Mouse (Mus musculus) liver, embryonic 15.5 days (tissue): Measurements from ENCODE around the gene Gli2. TPM values are rescaled to one million over a fixed set of nuclear protein-coding genes. Genes with fewer than 3 reads are reported as not detected.

ENCODE experiments used
- ATAC-seq: fragments of 200-750 bp; cut with Nextera tagmentation; 2 replicates; pipeline ENCODE4 v1.8.0; 2017; ENCODE audit warnings: moderate number of reproducible peaks, mild to moderate bottlenecking, moderate library complexity; ENCODE audit not compliant: insufficient read depth
- H3K27ac ChIP-seq: fragments of 300-500 bp; sonication (generic); replicated peaks from 2 replicates; pipeline ENCODE4 v1.5.1; 2015; ENCODE audit warnings: mild to moderate bottlenecking, inconsistent platforms
- H3K27me3 ChIP-seq: fragments of 300-500 bp; sonication (generic); 2 replicates; pipeline ENCODE4 v1.6.1; 2015; ENCODE audit warnings: mild to moderate bottlenecking, inconsistent platforms
- H3K36me3 ChIP-seq: fragments of 300-500 bp; sonication (generic); replicated peaks from 2 replicates; pipeline ENCODE4 v1.6.1; 2015; ENCODE audit warnings: moderate library complexity, mild to moderate bottlenecking, inconsistent platforms
- H3K4me1 ChIP-seq: fragments of 300-500 bp; sonication (generic); replicated peaks from 2 replicates; pipeline ENCODE4 v1.6.1; 2015; ENCODE audit warnings: inconsistent platforms
- H3K4me2 ChIP-seq: fragments of 300-500 bp; sonication (generic); 2 replicates; pipeline ENCODE4 v1.6.1; 2015; ENCODE audit warnings: moderate library complexity, mild to moderate bottlenecking, inconsistent platforms
- H3K4me3 ChIP-seq: fragments of 300-500 bp; sonication (generic); replicated peaks from 2 replicates; pipeline ENCODE4 v1.5.1; 2015; ENCODE audit warnings: mild to moderate bottlenecking, inconsistent platforms
- H3K9ac ChIP-seq: fragments of 300-500 bp; sonication (generic); 2 replicates; pipeline ENCODE4 v1.6.1; 2015; ENCODE audit warnings: moderate library complexity, mild to moderate bottlenecking, inconsistent platforms
- H3K9me3 ChIP-seq: fragments of 300-500 bp; sonication (generic); replicated peaks from 2 replicates; pipeline ENCODE4 v1.6.1; 2016; ENCODE audit warnings: inconsistent platforms
- WGBS: fragments of 180-500 bp; shearing (Covaris S2); methylation state at CpG from one replicate; pipeline ENCODE4 v1.1.7; 2015; ENCODE audit warnings: mixed read lengths; ENCODE audit not compliant: insufficient replicate concordance; 5-methylcytosine and 5-hydroxymethylcytosine counted together
- polyA plus RNA-seq: library from polyadenylated mRNA; unstranded; fragments of >200 nt; fragmentation: Nextera tagmentation; extraction: Ambion mirVana; gene quantifications from 2 replicates; pipeline ENCODE4 v1.2.1, GENCODE M21; 2015

Gene Gli2
- polyA plus RNA-seq, 1 experiment from 2014 or later: 0.35 TPM

DNA sequence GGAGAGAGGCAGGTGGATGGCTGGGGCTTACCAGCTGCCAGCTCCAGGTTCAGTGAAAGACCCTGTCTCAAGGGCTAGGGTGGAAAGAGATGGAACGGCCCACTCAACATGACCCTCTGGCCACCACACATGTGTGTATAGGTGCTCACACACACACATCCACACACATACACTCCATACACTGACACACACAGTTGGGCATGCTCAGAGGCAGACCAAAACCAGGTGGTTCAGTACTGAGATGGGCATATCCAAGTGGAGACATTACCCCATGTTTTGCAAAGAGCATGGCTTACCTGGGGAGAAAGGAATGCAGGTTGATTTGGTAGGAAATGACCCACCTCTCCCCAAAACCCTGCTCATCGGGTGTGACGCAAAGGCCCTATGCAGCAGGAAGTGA lies 228.4 kb downstream of the Gli2 start:
- H3K4me2 ChIP-seq: no peak overlapping the region
- H3K9me3 ChIP-seq: no peaks in the 10 kb centered on the region
- no peaks in the 10 kb centered on the region for H3K27me3 ChIP-seq
- WGBS: 57% methylated on average over 3 of the region's 3 CpGs
- H3K36me3 ChIP-seq: no peaks in the 10 kb centered on the region
- ATAC-seq: no peak
- H3K4me1 ChIP-seq: no peaks in the 10 kb centered on the region
- H3K4me3 ChIP-seq: no peak overlapping the region
- no peak overlapping the region for H3K9ac ChIP-seq
- H3K27ac ChIP-seq: no peak overlapping the region

DNA sequence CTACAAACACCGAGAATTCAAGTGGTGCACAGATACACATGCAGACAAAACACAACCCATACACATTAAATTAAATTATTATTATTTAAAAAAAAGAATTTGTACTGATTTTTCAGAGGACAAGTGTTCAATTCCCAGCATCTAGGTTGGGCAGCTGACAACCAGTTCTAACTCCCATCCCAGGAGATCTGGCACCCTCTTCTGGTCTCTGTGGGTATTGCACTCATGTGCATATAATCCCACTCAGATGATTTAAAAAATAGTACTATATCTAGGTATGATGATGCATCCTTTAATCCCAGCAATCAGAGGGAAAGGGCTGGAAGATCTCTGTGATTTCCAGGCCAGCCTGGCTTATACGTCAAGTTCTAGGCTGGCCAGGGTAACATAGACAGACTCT lies 231.2 kb downstream of the Gli2 start:
- no peaks in the 10 kb centered on the region for H3K27me3 ChIP-seq
- H3K4me1 ChIP-seq: no peaks in the 10 kb centered on the region
- no peak overlapping the region for H3K9ac ChIP-seq
- no peaks in the 10 kb centered on the region for H3K36me3 ChIP-seq
- 75% methylated on average over 2 of the region's 2 CpGs for WGBS
- H3K27ac ChIP-seq: no peak overlapping the region
- H3K4me3 ChIP-seq: no peak overlapping the region
- H3K9me3 ChIP-seq: no peaks in the 10 kb centered on the region
- ATAC-seq: no peak
- H3K4me2 ChIP-seq: no peak overlapping the region

DNA sequence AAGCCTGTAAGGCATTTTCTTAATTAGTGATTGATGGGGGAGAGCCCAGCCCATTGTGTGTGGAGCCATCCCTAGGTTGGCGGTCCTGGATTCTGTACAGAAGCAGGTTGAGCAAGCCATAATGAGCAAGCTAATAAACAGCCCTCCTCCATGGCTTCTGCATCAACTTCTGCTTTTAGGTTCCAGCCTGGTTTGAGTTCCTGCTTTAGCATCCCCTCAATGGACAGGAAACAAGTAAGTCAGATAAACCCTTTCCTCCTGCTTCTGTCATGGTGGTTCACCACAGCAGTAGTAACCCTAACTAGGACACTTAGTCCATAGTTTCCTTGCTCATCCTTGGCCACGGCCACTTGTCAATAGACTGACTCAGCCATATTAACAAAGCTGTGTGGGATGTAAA lies 238.4 kb downstream of the Gli2 start:
- H3K27me3 ChIP-seq: no peaks in the 10 kb centered on the region
- H3K9me3 ChIP-seq: no peaks in the 10 kb centered on the region
- no peaks in the 10 kb centered on the region for H3K36me3 ChIP-seq
- no peak overlapping the region for H3K4me3 ChIP-seq
- no peak overlapping the region for H3K27ac ChIP-seq
- ATAC-seq: no peak
- H3K4me2 ChIP-seq: no peak overlapping the region
- no peak overlapping the region for H3K9ac ChIP-seq
- H3K4me1 ChIP-seq: no peaks in the 10 kb centered on the region
- 36% methylated on average over 2 of the region's 2 CpGs for WGBS

DNA sequence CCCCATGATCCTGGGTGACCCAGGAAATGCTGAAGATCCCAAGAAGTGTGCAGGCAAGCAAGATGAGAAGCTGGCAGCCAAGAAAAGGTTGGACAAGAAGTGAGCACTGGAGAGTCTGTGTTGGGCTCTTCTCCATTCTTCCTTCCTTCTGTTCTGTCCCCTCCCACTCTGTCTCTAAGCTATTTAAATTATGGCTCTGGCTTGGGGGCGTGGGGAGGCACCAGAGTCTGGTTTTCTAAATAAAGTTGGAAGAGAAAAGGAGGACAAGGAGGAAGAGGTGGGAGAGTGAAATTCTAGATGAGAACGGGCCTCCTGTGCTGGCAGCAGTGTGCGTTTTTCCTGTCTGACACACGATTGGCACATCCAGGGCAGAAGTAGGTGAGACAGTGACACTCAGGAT lies 243.1 kb downstream of the Gli2 start:
- H3K36me3 ChIP-seq: no peaks in the 10 kb centered on the region
- H3K4me2 ChIP-seq: no peak overlapping the region
- no peak overlapping the region for H3K4me3 ChIP-seq
- no peaks in the 10 kb centered on the region for H3K4me1 ChIP-seq
- no peaks in the 10 kb centered on the region for H3K27me3 ChIP-seq
- 46% methylated on average over 4 of the region's 4 CpGs for WGBS
- H3K27ac ChIP-seq: no peak overlapping the region
- no peaks in the 10 kb centered on the region for H3K9me3 ChIP-seq
- no peak overlapping the region for H3K9ac ChIP-seq
- no peak for ATAC-seq

DNA sequence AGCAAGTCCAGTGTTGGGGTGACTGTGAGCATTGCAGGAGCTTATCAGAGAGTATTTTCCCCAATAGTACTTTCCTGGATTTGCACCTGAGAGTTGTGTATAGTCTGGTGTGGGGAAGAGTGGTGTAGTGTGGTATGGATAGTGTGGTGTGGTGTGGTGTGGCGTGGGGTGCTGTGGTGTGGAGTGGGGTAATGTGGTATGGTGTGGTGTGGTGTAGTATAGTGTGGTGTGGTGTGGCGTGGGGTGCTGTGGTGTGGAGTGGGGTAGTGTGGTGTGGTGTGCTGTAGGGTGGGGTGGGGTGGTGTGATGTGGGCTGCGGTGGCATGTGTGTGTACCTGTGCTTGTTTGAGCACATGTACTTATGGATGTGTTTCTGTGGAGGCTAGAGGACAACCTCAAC lies 246.7 kb downstream of the Gli2 start:
- H3K27ac ChIP-seq: no peak overlapping the region
- H3K36me3 ChIP-seq: no peaks in the 10 kb centered on the region
- H3K4me2 ChIP-seq: no peak overlapping the region
- no peak for ATAC-seq
- H3K4me1 ChIP-seq: no peaks in the 10 kb centered on the region
- no peaks in the 10 kb centered on the region for H3K27me3 ChIP-seq
- no peak overlapping the region for H3K4me3 ChIP-seq
- no peak overlapping the region for H3K9ac ChIP-seq
- WGBS: 66% methylated on average over 3 of the region's 3 CpGs
- H3K9me3 ChIP-seq: no peaks in the 10 kb centered on the region

DNA sequence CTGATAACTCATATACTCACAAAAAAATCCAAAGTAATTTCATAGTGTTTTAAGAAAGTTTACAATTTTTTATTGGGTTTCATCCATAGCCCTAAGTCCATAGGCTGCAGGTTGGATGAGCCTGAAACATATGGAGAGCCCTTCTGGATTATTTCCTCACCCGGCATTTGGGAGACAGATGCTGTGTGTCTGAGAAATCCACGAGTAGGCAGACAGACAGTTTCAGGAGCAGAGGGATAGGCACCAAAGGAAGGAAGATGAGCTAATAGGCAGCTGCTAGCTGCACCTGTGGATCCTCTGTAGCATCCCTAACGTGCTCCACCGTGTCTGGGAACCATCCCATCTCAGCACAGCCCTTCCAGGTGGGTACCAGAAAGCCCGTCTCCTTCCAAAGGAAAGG lies 251.3 kb downstream of the Gli2 start:
- Histone ChIP-seq H3K4me2 (no peak overlapping the region), H3K27me3 (no peaks in the 10 kb centered on the region), H3K9ac (no peak overlapping the region), H3K27ac (no peak overlapping the region), H3K4me1 (no peaks in the 10 kb centered on the region), H3K36me3 (no peaks in the 10 kb centered on the region), H3K9me3 (no peaks in the 10 kb centered on the region), H3K4me3 (no peak overlapping the region)
- 63% methylated on average over 5 of the region's 5 CpGs for WGBS
- no peak for ATAC-seq

DNA sequence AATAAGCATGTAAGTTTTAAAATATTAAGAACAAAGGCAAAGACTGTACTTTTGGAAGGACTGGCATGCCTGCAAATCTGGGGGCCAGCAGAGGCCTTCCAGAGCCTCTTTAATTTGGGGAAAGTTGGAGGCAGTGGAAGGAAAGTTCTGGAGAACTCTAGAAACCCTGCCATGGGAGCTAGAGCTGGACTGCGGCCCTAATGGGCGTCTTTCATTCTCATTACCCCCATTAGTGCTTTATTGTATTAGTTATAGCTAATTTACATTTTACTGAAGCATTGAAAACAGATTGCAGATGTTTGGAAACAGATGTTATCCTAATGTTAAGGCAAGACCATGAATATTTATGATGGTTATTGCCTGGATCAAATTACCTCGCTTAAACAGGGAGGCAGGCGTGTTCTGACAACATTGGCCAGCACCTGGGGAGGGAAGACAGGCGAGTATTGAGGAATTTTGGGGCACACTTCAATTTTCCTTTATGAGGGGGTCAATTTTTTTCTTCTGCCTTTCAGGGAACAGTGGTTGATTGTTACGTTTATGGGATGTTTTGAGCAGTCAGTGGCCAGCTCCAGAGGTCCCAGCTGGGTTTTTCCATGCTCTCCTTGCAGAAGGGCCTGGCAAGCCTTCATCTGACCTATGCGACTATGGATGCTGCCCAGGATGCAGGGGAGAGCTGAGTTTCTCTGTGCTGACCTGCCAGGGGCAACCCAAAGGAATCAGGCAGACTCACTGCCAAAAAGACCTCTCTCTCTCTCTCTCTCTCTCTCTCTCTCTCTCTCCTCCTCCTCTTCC lies 253.9 kb downstream of the Gli2 start:
- no peaks in the 10 kb centered on the region for H3K27me3 ChIP-seq
- no peak overlapping the region for H3K9ac ChIP-seq
- no peak for ATAC-seq
- no peaks in the 10 kb centered on the region for H3K36me3 ChIP-seq
- WGBS: 55% methylated on average over 7 of the region's 7 CpGs
- H3K9me3 ChIP-seq: no peaks in the 10 kb centered on the region
- H3K27ac ChIP-seq: no peak overlapping the region
- H3K4me2 ChIP-seq: no peak overlapping the region
- no peaks in the 10 kb centered on the region for H3K4me1 ChIP-seq
- no peak overlapping the region for H3K4me3 ChIP-seq

DNA sequence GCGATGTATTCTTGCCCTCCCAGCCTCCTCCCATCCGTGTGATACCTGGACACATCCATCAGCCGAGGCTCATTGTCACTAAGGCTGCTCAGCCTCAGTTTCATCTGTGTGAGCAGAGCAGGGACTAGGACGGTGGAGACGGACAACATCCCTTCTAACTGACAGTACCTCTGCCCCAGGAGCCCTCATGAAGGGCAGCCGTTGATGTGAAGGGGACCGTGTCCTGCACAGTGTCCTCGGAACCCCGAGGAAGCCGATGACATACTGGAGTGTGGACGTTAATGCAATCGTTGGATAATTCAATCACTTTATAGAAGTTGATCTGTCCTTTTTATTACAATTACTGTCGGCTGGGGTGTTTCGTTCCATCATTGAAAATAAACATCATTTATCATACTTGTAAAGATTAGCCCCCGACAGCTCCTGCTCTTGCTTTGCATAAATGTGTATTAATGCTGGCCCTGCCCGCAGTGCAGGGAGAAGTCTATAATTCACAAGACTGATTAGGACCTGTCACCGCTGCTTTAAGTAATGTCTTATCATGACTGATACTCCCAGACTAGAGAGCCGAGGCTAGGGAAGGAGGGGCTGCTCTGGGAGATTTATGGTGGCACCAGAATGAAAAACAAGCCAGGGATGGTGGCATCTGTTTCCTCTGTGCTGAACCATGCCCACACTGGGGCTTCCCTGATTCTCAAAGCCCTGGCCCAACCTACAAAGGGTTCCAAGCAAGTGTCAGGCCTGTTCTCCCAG lies 257.8 kb downstream of the Gli2 start:
- H3K4me2 ChIP-seq: no peak overlapping the region
- H3K9me3 ChIP-seq: no peaks in the 10 kb centered on the region
- no peak overlapping the region for H3K27ac ChIP-seq
- no peak overlapping the region for H3K9ac ChIP-seq
- no peaks in the 10 kb centered on the region for H3K4me1 ChIP-seq
- WGBS: 67% methylated on average over 18 of the region's 18 CpGs
- ATAC-seq: no peak
- no peak overlapping the region for H3K4me3 ChIP-seq
- no peaks in the 10 kb centered on the region for H3K36me3 ChIP-seq
- no peaks in the 10 kb centered on the region for H3K27me3 ChIP-seq

DNA sequence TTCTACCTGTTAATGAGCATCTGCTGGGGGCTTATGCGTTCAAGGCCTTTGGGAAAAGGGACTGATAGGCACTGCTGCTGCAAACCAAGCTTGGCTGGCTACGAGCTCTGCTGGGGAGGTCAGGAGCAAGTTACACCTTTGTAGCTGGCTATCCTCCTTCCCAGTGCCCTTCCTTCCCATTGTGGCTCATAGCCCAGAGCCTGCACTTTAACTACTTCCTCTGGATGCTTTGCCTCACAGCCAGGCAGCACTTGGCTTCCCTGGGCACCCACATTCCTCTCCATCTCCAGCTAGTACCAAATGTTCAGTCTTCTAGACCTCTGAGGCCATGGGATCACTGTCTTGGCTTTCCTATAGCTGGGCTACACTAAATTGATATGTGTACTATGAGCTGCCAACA lies 263.5 kb downstream of the Gli2 start:
- H3K27me3 ChIP-seq: no peaks in the 10 kb centered on the region
- no peak overlapping the region for H3K4me3 ChIP-seq
- no peaks in the 10 kb centered on the region for H3K4me1 ChIP-seq
- no peak overlapping the region for H3K9ac ChIP-seq
- H3K9me3 ChIP-seq: no peaks in the 10 kb centered on the region
- no peak for ATAC-seq
- H3K36me3 ChIP-seq: no peaks in the 10 kb centered on the region
- H3K27ac ChIP-seq: no peak overlapping the region
- WGBS: 59% methylated on average over 2 of the region's 2 CpGs
- H3K4me2 ChIP-seq: no peak overlapping the region

DNA sequence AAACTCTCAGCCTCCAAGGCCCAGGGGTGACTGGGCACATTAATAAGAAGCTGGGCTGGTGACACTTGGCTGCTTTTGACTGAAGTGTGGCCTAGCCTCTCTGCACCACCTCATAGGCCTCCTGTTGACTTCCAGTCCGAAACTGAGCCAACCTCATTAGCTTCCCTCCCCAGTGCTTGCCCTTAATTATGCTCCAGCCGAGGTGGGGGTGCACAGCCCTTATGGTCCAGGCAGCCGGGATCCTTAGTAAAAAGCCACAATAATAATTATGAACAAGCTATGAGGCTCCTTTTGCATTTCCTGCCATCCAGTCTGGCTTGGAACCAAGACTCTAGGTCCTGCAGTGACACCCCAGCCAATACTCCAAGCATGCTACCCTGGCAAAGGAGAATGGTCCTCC lies 264.0 kb downstream of the Gli2 start:
- no peak for ATAC-seq
- Histone ChIP-seq H3K36me3 (no peaks in the 10 kb centered on the region), H3K4me3 (no peak overlapping the region), H3K4me1 (no peaks in the 10 kb centered on the region), H3K9me3 (no peaks in the 10 kb centered on the region), H3K27ac (no peak overlapping the region), H3K9ac (no peak overlapping the region), H3K27me3 (no peaks in the 10 kb centered on the region), H3K4me2 (no peak overlapping the region)
- 53% methylated on average over 3 of the region's 3 CpGs for WGBS

DNA sequence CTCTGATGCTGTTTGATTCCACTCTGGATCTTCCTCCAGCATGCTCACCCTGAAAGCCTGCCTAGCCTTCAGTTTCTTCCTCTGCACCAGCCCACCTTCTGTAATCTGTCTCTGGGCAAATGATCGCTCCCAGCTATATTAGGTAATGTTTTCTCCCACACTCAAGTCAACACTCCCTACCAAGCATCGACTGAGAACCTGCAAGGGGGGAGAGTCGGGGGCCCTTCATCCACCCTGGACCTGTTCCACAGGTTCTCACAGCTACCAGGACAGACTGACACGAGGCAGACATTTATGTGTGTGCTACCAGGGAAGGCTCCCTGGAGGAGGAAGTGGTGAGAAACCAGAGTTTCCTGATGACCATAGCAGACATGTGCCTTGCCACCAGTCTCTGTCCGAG lies 264.6 kb downstream of the Gli2 start:
- H3K9ac ChIP-seq: no peak overlapping the region
- WGBS: 35% methylated on average over 5 of the region's 5 CpGs
- no peak overlapping the region for H3K4me3 ChIP-seq
- no peak for ATAC-seq
- H3K36me3 ChIP-seq: no peaks in the 10 kb centered on the region
- H3K27ac ChIP-seq: no peak overlapping the region
- no peaks in the 10 kb centered on the region for H3K9me3 ChIP-seq
- H3K4me2 ChIP-seq: no peak overlapping the region
- no peaks in the 10 kb centered on the region for H3K4me1 ChIP-seq
- H3K27me3 ChIP-seq: no peaks in the 10 kb centered on the region
